Mouse (Mus musculus): Measurements from ENCODE around the gene Crym.

Crym gene

GRCm38 (mm10) chr7:120201771-120202170, at the start of gene Crym:
TSS of gene Crym (minus strand) at chr7:120202111.
- no peak for DNase-seq (ENCODE audit: low spot score)

- no peak for DNase-seq (ENCODE audit: low spot score)
Observed at GRCm38 (mm10) chr7:120241092-120241491, 39.2 kb upstream of the Crym start.

- no peak for DNase-seq (ENCODE audit: low spot score)
Observed at GRCm38 (mm10) chr7:120228541-120228940, 26.6 kb upstream of the Crym start.

- DNase-seq (ENCODE audit: low spot score), result no peak
Observed at GRCm38 (mm10) chr7:120205989-120206388, 4.1 kb upstream of the Crym start.

GRCm38 (mm10) chr7:120203789-120204188, 1.9 kb upstream of the Crym start, which contains the start of gene Abca14:
TSS of gene Abca14 (plus strand) at chr7:120203961.
- no peak for DNase-seq (ENCODE audit: low spot score)

- DNase-seq (ENCODE audit: low spot score), result no peak
Observed at GRCm38 (mm10) chr7:120201231-120201744, 623 bp downstream of the Crym start.

- no peak for DNase-seq (ENCODE audit: low spot score)
Observed at GRCm38 (mm10) chr7:120195207-120195606, 6.7 kb downstream of the Crym start.

GRCm38 (mm10) chr7:120192816-120193215, 9.1 kb downstream of the Crym start:
- no peak for DNase-seq (ENCODE audit: low spot score)

GRCm38 (mm10) chr7:120192207-120192606, 9.7 kb downstream of the Crym start:
- no peak for DNase-seq (ENCODE audit: low spot score)

- no peak for DNase-seq (ENCODE audit: low spot score)
Observed at GRCm38 (mm10) chr7:120190150-120190665, 11.7 kb downstream of the Crym start.

- no peak for DNase-seq (ENCODE audit: low spot score)
Observed at GRCm38 (mm10) chr7:120189369-120190149, 12.4 kb downstream of the Crym start.

GRCm38 (mm10) chr7:120188946-120189345, 13.0 kb downstream of the Crym start:
- DNase-seq (ENCODE audit: low spot score), result no peak

- DNase-seq (ENCODE audit: low spot score), result no peak
Observed at GRCm38 (mm10) chr7:120182891-120183290, 19.0 kb downstream of the Crym start.

- no peak for DNase-seq (ENCODE audit: low spot score)
Observed at GRCm38 (mm10) chr7:120181401-120182230, 20.3 kb downstream of the Crym start.

- no peak for DNase-seq (ENCODE audit: low spot score)
Observed at GRCm38 (mm10) chr7:120180547-120180946, 21.4 kb downstream of the Crym start.

- DNase-seq (ENCODE audit: low spot score), result no peak
Observed at GRCm38 (mm10) chr7:120178935-120179334, 23.0 kb downstream of the Crym start.

- DNase-seq (ENCODE audit: low spot score), result no peak
Observed at GRCm38 (mm10) chr7:120177611-120178010, 24.3 kb downstream of the Crym start.

GRCm38 (mm10) chr7:120174723-120175504, 27.0 kb downstream of the Crym start:
- no peak for DNase-seq (ENCODE audit: low spot score)

- no peak for DNase-seq (ENCODE audit: low spot score)
Observed at GRCm38 (mm10) chr7:120173603-120174244, 28.2 kb downstream of the Crym start, which contains the start of gene Anks4b. TSS of gene Anks4b (plus strand) at chr7:120173858.

GRCm38 (mm10) chr7:120172188-120172700, 29.7 kb downstream of the Crym start:
- DNase-seq (ENCODE audit: low spot score), result no peak

Data from T-cell, adult 2 months (primary cell).